Mouse (Mus musculus) telencephalon, adult 2 months (tissue): ENCODE measurements around the gene Ccar1.
"Not testable (repeated sequence)": the region's sequence is repeated elsewhere in the genome, so short reads cannot be mapped to it uniquely, and the experiment has no call there.

ENCODE experiments used
- DNase-seq: peaks from one replicate; pipeline ENCODE4 v3.0.0-alpha.2; 2011; ENCODE audit warnings: low read depth, low spot score

Ccar1 gene

DNA sequence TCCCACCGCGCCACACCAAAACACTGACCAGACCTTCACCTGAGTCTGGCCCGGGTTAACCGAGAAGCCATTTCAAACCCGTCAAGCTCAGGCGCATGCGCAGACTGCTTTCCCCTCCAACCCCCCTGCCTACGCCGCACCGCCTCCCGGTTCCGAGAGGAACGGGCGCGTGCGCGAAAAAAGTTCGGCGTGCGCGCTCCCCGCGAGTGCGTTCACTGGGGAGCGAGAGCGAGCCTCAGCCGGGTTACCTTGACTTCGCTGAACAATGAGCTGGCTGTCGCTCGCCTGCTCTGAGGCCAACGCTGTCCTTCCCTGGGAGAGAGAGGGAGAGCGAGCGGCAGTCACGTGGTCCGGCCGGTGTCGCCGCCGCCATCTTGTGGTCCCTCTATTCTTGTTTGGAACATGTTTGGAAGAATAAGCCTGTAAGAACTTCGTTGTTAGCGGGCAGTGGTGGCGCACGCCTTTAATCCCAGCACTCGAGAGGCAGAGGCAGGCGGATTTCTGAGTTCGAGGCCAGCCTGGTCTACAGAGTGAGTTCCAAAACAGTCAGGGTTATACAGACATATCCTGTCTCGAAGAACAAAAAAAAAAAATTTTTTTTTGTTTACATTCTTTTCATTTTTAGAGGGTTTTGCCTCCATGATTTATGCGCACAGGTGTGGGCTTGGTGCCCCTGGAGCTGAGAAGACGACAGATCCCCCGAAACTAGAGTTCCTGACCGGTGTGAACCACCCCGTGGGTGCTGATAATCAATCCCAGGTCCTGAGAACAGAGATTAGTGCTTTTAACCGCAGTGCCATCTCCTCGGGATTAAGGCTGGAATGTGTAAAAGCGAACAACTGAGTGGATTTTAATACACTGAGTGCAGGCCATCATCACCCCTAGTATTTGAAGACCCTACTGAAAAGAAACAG lies at the start of gene Ccar1:
Gene Ccar1 (minus strand): TSS at position 110 of the 914 bp plus-strand sequence.
- DNase-seq = peak; percentile 98

DNA sequence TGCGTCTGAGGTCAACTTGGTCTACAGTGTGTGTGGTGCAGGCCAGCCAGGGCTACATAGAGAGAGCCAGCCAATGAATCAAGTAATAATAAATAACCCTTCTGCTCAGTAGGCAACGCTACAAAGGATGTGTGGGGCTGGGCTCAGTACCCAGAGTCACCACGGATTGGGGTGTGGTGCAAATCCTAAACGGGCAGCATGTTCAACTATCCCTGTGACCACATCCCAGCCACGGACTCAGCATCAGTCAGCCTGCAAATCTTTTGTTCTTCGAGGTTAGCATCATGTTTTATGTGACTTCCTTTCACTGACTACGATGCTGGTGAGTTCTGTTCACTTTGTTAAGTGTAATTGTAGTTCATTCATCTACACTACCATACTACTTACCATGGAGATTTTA lies 48.6 kb upstream of the Ccar1 start:
- no peak for DNase-seq

- DNase-seq = no peak
Observed at GRCm38 (mm10) chr10:62837987-62838386, 45.9 kb upstream of the Ccar1 start.

- DNase-seq = no peak
Observed at GRCm38 (mm10) chr10:62832783-62833182, 40.7 kb upstream of the Ccar1 start.

DNA sequence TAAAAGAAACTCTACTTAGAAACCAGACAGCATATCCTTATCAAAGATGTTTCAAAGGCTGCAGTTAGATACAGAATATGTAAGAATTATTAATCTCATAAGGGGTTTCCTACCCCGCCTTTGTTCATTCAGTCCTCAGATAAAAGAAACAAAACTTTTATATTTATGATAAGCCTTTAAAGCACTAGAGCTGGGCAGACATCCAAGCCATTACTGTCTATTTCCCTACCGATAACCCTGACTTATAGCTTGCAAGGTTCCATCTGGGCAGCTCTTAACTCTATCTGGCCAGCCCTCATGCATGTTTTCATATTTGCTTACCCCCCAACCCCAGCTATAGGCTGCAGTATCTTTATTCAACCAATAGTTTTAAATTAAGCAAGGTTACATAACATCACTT lies 39.5 kb upstream of the Ccar1 start:
- DNase-seq = no peak

DNA sequence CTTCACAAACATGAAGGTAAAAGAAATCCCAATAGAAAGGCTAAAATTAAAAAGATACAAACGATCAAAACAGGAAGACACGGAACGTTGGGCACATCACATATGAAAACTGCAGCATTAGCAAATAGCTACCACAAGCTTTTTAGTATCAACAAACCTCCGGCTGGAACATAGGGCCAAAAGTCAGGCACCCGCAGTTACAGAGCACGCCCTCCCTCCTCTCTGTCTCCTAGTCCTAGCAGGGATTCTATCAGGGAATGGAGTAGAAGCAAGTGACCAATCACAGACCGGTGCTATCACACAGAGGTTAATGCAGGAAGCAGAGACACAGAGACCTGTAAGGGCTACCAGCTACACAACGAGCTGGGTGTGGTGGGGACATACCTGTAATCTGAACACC lies 32.4 kb upstream of the Ccar1 start:
- no peak for DNase-seq

DNA sequence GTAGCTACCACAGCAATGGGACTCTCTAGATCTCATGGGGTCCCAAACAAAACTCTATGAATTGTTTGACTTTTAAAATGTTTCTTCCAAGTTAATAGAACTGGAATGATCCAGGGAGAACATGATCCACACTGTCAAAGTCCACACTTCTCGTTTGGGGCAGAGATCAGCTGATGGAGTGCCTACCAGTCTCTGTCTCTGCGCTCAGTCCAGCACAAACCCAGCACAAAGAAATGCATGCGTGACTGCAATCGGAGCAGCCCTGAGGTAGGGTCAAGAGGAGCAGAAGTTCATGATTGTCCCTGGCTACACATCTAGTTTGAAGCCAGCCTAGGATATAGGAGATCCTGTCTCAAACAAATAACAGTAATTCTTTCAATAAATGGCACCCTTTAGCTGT lies 31.3 kb upstream of the Ccar1 start:
- DNase-seq = no peak

DNA sequence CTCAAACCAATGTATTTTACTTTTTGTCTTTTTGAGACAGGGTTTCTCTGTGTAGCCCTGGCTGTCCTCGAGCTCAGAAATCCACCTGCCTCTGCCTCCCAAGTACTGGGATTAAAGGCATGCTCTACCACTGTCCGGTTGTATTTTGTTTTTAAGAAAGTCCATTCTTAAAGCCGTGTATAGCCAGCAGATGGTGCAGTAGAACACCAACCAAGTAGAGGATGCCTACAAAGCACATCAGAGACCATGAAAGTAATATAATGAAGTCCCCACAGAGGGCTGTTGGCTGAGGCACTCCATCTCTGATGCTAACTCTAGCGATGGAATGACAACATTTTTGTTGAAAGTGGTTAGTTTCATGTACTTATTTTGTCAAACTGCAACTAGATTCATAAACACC lies 17.9 kb upstream of the Ccar1 start:
- DNase-seq = no peak

GRCm38 (mm10) chr10:62808766-62809165 lies 16.7 kb upstream of the Ccar1 start:
- no peak for DNase-seq

DNA sequence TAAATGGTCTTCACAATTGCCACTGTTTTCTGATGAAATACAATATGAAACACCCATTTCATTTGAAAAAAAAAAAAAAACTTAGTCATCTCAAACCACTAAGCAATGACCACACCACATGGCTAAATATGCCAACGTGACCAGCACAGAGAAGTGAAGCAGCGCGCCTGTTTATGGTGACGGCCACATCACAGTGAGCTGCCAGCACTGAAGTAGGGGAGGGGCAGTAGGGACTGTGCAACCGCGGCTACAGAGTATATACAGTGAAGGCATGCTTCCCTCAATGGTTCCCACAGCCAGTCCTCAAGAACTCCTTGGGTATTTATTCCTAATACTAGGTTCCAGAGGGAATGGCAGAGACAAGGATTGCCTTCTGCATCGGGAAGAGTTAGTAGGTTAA lies 16.2 kb upstream of the Ccar1 start:
- DNase-seq = no peak

- no peak for DNase-seq
Observed at GRCm38 (mm10) chr10:62804106-62804505, 12.0 kb upstream of the Ccar1 start.

DNA sequence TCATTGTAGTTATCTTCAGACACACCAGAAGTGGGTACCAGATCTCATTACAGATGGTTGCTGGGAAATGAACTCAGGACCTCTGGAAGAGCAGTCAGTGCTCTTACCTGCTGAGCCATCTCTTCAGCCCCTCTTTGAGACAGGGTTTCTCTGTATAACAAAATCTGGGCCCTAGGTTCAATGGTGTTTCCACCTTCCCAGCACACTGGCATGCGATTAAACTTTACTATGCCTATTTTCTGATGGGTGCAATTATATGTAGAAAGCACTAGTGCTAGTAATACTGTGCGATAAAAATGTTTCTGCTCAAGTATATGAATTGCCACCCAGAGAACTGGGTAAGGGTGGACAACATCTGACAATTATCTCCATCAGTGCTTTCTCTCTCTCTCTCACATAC lies 11.2 kb upstream of the Ccar1 start:
- DNase-seq = no peak

DNA sequence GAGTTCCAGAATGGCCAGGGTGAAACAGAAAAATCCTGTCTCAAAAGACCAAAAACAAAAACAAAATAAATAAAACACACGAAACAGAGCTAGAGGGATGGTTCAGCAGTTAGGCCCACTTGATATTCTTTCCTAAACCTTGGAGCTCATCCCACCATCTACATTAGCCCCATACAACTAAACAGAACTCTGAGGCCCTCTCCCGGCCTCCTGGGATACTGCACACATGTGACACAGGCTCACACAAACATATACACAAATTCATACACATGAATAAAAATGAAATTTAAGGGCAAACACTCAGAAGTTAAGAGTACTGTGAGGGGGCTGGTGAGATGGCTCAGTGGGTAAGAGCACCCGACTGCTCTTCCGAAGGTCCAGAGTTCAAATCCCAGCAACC lies 2.1 kb upstream of the Ccar1 start:
- DNase-seq = no peak

- no peak for DNase-seq
Observed at GRCm38 (mm10) chr10:62793091-62793453, 986 bp upstream of the Ccar1 start.

GRCm38 (mm10) chr10:62791251-62792176 lies 572 bp downstream of the Ccar1 start:
- DNase-seq = peak; percentile 2

GRCm38 (mm10) chr10:62781776-62782175 lies 10.3 kb downstream of the Ccar1 start:
- DNase-seq = not testable (repeated sequence)

DNA sequence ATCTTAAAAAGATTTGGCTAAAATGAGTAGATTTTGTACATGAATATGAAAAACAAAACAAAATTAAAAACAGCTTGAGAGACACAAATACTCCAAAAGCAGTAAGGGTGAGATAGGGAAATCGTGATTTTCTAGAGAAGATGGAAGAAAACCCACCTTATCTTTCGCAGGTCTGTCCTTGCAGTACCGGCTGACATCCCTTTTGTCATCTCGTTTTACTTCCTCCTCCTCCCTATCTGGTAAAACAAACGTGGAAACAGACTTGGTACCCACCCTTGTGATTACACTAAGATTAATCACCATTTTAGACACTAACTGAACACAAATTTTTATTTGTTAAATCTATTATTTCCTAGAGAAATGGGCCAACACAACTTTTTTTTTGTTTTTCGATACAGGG lies 41.3 kb downstream of the Ccar1 start:
- no peak for DNase-seq

DNA sequence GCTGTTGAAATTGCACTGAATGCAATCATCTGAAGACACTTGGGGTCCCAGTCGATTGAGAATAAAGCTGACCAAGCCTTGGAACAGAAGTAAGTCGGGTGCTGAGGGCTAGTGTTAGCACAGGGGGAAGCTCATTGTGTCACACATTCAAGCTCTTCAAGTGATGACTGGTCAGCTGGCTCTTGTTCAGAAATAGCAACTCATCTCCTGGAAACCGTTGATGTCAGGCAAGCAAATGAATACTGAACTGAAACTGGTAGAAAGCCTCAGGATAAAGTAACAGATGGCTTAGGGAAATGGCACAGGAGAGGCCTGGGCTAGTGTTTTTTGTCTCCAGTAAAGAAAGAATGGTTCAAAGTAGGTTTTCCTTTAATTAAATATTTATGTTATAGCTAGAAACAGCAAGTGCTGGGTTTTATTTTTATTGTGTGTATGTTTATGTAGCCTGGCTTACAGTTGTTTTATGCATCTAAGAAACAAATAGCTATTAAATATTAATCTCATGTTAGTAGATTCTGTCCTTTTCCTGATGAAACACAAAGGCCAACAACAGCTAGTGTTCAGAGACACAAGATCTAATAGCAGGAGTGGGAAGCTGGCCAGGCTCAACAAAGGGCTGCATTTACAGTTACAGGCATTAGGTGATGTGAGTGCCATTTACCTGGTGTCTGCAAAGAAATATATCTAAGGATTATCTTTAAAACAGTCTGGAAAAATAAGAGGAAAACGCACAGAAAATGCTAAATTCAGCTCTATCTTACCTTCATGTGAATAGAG lies 51.9 kb downstream of the Ccar1 start:
- DNase-seq = peak; percentile 43

GRCm38 (mm10) chr10:62736965-62737688 lies 55.0 kb downstream of the Ccar1 start:
- DNase-seq = no peak

GRCm38 (mm10) chr10:62730826-62731225 lies 61.3 kb downstream of the Ccar1 start:
- no peak for DNase-seq
